Mouse (Mus musculus) common myeloid progenitor, adult 5-6 weeks (primary cell): ENCODE results near the gene Slc16a9. TPM values are rescaled to one million over a fixed set of nuclear protein-coding genes. Genes with fewer than 3 reads are reported as not detected.

ENCODE experiments used
- ATAC-seq: replicated peaks from 2 replicates; pipeline ENCODE4 v1.8.0; 2016; ENCODE audit warnings: low read depth, mild to moderate bottlenecking, moderate TSS enrichment, inconsistent platforms; ENCODE audit not compliant: poor library complexity, severe bottlenecking
- total RNA-seq: library from RNA; stranded (forward); fragments of 200-1000, 187-1606 nt; gene quantifications from 2 replicates; pipeline ENCODE4 v1.2.3, GENCODE M21; 2017

Gene Slc16a9
- total RNA-seq, 1 experiment from 2014 or later: 0.91 TPM

GRCm38 (mm10) chr10:70246076-70246475 is 1.2 kb downstream of the Slc16a9 start:
- no peak for ATAC-seq

GRCm38 (mm10) chr10:70250354-70250753 is 5.5 kb downstream of the Slc16a9 start:
- no peak for ATAC-seq

GRCm38 (mm10) chr10:70250766-70251165 is 5.9 kb downstream of the Slc16a9 start:
- ATAC-seq: no peak

- ATAC-seq: no peak
These were observed 9.8 kb downstream of the Slc16a9 start for GRCm38 (mm10) chr10:70254666-70255065.

DNA sequence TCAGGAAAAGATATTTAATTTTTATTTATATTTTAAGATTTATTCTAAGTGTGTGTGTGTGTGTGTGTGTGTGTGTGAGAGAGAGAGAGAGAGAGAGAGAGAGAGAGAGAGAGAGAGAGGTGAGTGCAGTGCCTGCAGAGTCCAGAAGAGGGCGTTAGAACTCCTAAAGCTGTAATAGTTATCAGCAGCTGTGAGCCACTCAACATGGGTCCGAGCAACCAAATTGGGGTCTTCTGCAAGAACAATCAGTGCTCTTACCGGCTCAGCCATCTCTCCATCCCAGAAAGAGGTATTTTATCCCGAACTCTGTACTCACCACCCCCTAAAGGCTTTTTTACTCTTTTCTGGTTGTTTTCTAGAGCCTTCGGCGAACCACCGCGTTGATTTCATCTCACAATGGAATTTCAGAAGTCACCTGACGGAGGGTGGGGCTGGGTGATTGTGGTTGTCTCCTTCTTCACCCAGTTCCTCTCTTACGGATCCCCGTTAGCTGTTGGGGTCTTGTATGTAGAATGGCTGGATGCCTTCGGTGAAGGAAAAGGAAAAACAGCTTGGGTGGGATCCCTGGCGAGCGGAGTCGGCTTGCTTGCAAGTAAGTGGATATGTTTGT is 10.8 kb downstream of the Slc16a9 start:
- ATAC-seq: no peak

GRCm38 (mm10) chr10:70257029-70257428 is 12.1 kb downstream of the Slc16a9 start:
- ATAC-seq: peak; percentile 88

GRCm38 (mm10) chr10:70260904-70261303 is 16.0 kb downstream of the Slc16a9 start:
- ATAC-seq: no peak

DNA sequence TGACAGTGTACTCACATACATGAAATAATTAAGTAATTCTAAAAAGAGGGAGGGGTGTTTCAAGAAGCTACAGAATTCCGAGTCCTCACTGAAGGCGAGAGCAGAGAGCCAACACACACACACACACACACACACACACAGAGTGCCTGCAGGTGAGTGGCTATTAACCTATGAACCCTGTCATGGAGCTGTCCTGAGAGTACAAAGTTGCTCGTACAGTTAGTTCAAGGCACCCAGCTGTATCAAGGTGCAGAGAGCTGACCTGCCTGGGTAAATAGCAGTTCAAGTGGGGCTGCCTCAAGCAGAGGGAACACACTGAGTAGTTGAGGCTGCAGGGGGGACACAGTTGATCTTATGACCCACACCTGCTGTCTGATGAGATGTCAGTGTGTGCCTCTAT is 17.2 kb downstream of the Slc16a9 start:
- no peak for ATAC-seq

GRCm38 (mm10) chr10:70263681-70264189 is 18.8 kb downstream of the Slc16a9 start:
- ATAC-seq: peak; percentile 40; the same call in 1 of the 2 replicates

GRCm38 (mm10) chr10:70264337-70265036 is 19.6 kb downstream of the Slc16a9 start:
- ATAC-seq: no peak

DNA sequence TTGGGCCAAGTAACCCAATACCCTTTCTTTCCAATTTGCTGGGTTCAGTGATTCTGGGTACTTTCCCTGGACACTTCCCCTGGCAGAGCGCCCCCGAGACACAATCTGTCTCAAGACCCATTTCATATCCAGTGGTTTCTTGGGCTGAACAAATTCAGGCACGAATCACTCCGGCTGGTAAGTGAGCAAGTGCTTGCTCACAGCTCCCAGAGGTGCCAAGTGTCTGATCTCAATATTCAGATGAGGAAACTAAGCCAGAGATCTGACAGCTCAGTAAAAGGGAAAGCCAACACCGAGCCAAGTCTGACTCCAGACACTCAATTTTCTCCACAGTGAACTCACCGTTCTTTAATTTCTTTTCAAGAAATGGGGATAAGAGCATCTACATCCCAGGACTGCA is 21.6 kb downstream of the Slc16a9 start:
- ATAC-seq: no peak

- no peak for ATAC-seq
These were observed 23.9 kb downstream of the Slc16a9 start for GRCm38 (mm10) chr10:70268581-70269446.

DNA sequence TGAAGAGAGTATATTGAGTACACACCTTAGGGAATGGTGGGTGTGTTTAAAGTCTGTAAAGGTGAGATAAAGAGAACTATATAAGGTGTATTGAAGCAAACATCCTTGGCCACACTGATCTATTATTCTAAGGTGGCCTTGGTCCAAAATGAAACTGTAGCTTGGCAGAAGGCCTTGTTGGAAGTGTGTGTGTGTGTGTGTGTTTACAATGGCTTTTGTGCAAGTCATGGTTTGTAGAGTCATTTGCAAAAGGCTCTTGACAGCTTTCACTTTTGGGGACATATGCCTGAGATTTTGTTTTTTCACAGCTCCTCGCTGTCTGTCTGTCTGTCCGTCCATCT is 24.5 kb downstream of the Slc16a9 start:
- ATAC-seq: no peak

DNA sequence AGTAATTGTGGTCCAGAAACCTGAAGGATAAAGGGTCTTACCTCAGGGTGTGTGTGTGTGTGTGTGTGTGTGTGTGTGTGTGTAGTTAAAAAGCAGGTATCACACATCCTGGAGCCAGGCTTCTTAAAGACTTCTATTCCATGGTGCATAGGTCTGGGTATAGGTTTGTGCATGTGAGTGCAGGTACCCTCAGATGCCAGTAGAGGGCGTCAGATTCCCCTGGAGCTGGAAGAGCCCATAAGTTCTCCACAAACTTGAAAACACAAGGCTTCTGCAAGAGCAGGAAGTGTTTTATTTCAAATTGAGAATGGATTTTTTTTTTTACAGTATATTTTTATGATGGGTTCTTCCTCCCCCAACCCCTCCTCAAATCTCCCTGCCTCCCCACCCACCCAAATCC is 31.8 kb downstream of the Slc16a9 start:
- ATAC-seq: no peak

GRCm38 (mm10) chr10:70279349-70279748 is 34.4 kb downstream of the Slc16a9 start:
- ATAC-seq: no peak

DNA sequence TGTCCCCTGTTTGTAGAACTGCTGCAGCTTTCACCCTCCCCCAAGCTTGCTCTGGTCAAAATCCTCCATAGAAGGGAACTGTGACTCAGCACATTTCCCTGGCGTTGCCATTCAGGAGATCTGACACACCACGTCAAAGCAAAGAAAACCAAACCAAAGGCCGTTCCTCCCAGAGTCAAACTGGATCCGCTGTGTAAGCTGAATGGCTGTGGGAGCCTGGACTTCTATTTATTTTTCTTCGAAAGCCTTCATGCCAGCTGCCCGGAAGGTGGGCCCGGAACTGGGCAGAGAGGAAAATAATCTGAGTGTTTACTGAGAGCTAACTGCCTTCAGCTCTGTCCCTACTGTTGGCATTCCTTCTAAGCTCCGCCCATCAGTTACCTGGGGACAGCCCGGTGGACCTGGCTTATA is 42.9 kb downstream of the Slc16a9 start:
- ATAC-seq: peak; percentile 89

GRCm38 (mm10) chr10:70288406-70289327 is 43.8 kb downstream of the Slc16a9 start:
- ATAC-seq: 0 out of 2 replicates have a peak, but pooled peaks have one; percentile 28

- no peak for ATAC-seq
These were observed 47.1 kb downstream of the Slc16a9 start for GRCm38 (mm10) chr10:70292014-70292413.

- no peak for ATAC-seq
These were observed 49.2 kb downstream of the Slc16a9 start for GRCm38 (mm10) chr10:70294094-70294493.
